Mouse (Mus musculus) midbrain, embryonic 15.5 days (tissue): Measurements from ENCODE around the gene Csmd2. TPM values are rescaled to one million over a fixed set of nuclear protein-coding genes. Genes with fewer than 3 reads are reported as not detected.

Experiments
- ATAC-seq: fragments of 200-750 bp; cut with Nextera tagmentation; replicated peaks from 2 replicates; pipeline ENCODE4 v1.8.0; 2017; ENCODE audit warnings: moderate TSS enrichment
- H3K27ac ChIP-seq: fragments of 300-500 bp; sonication (generic); 2 replicates; pipeline ENCODE4 v1.5.1; 2015; ENCODE audit warnings: mild to moderate bottlenecking, inconsistent platforms
- H3K27me3 ChIP-seq: fragments of 300-500 bp; sonication (generic); replicated peaks from 2 replicates; pipeline ENCODE4 v1.6.1; 2015; ENCODE audit warnings: inconsistent platforms
- H3K36me3 ChIP-seq: fragments of 300-500 bp; sonication (generic); replicated peaks from 2 replicates; pipeline ENCODE4 v1.6.1; 2015; ENCODE audit warnings: inconsistent platforms
- H3K4me1 ChIP-seq: fragments of 300-500 bp; sonication (generic); 2 replicates; pipeline ENCODE4 v1.6.1; 2015; ENCODE audit warnings: inconsistent platforms
- H3K4me2 ChIP-seq: fragments of 300-500 bp; sonication (generic); 2 replicates; pipeline ENCODE4 v1.6.1; 2015; ENCODE audit warnings: inconsistent platforms, mild to moderate bottlenecking, moderate library complexity
- H3K4me3 ChIP-seq: fragments of 300-500 bp; sonication (generic); 2 replicates; pipeline ENCODE4 v1.5.1; 2015; ENCODE audit warnings: mild to moderate bottlenecking, inconsistent platforms
- H3K9ac ChIP-seq: fragments of 300-500 bp; sonication (generic); 2 replicates; pipeline ENCODE4 v1.6.1; 2015; ENCODE audit warnings: mild to moderate bottlenecking, inconsistent platforms
- H3K9me3 ChIP-seq: fragments of 300-500 bp; sonication (generic); 2 replicates; pipeline ENCODE4 v1.6.1; 2016; ENCODE audit warnings: inconsistent platforms
- WGBS: fragments of 180-500 bp; shearing (Covaris S2); methylation state at CpG from one replicate; pipeline ENCODE4 v1.1.7; 2015; ENCODE audit warnings: mixed read lengths; 5-methylcytosine and 5-hydroxymethylcytosine counted together
- polyA plus RNA-seq: library from polyadenylated mRNA; unstranded; fragments of >200 nt; fragmentation: Nextera tagmentation; extraction: Ambion mirVana; gene quantifications from 2 replicates; pipeline ENCODE4 v1.2.1, GENCODE M21; 2015

Csmd2 gene
- 13.9 and 15.1 TPM in 2 replicates for polyA plus RNA-seq

- WGBS: under 1% methylated on average over 52 of the region's 65 CpGs
These were observed at the start of gene Csmd2 for GRCm38 (mm10) chr4:127987784-127988455. TSS of gene Csmd2 (plus strand) at chr4:127987857.

GRCm38 (mm10) chr4:127947696-127948095, 40.0 kb upstream of the Csmd2 start:
- ATAC-seq: no peak
- Histone ChIP-seq H3K4me1 (peaks cover 3% of the 10 kb centered on the region; the same call in 1 of the 2 replicates), H3K27ac (no peak overlapping the region), H3K9ac (no peak overlapping the region), H3K27me3 (no peaks in the 10 kb centered on the region), H3K36me3 (no peaks in the 10 kb centered on the region), H3K9me3 (no peaks in the 10 kb centered on the region), H3K4me2 (no peak overlapping the region), H3K4me3 (no peak overlapping the region)
- 78% methylated on average over 2 of the region's 2 CpGs for WGBS

More at GRCm38 (mm10) chr4:127987784-127988455, at the start of gene Csmd2:
- ATAC-seq: peak; percentile 22
- Histone ChIP-seq H3K4me3 (peak within 1 kb of the TSS; percentile 87), H3K9me3 (no peaks in the 10 kb centered on the region), H3K27me3 (0 out of 2 replicates have a peak, but pooled peaks cover 3% of the 10 kb centered on the region), H3K36me3 (no peaks in the 10 kb centered on the region), H3K27ac (peak within 1 kb of the TSS; percentile 86), H3K4me1 (peaks cover 46% of the 10 kb centered on the region), H3K4me2 (peak within 1 kb of the TSS; percentile 77), H3K9ac (peak within 1 kb of the TSS; percentile 74)

GRCm38 (mm10) chr4:127953006-127953710, 34.5 kb upstream of the Csmd2 start:
- peaks cover 9% of the 10 kb centered on the region; the same call in 1 of the 2 replicates for H3K4me1 ChIP-seq
- H3K4me2 ChIP-seq: no peak overlapping the region
- no peak for ATAC-seq
- H3K9me3 ChIP-seq: no peaks in the 10 kb centered on the region
- H3K4me3 ChIP-seq: no peak overlapping the region
- H3K27me3 ChIP-seq: no peaks in the 10 kb centered on the region
- no peaks in the 10 kb centered on the region for H3K36me3 ChIP-seq
- 0 out of 2 replicates have a peak overlapping the region, but pooled peaks have one; percentile 1 for H3K27ac ChIP-seq
- WGBS: 39% methylated on average over 10 of the region's 10 CpGs
- H3K9ac ChIP-seq: no peak overlapping the region

GRCm38 (mm10) chr4:127969101-127969500, 18.6 kb upstream of the Csmd2 start:
- no peaks in the 10 kb centered on the region for H3K36me3 ChIP-seq
- H3K27ac ChIP-seq: no peak overlapping the region
- WGBS: 21% methylated on average over 7 of the region's 7 CpGs
- H3K27me3 ChIP-seq: peaks cover 20% of the 10 kb centered on the region
- H3K4me2 ChIP-seq: no peak overlapping the region
- no peaks in the 10 kb centered on the region for H3K9me3 ChIP-seq
- H3K4me1 ChIP-seq: peaks cover 15% of the 10 kb centered on the region; the same call in 1 of the 2 replicates
- no peak overlapping the region for H3K4me3 ChIP-seq
- ATAC-seq: no peak
- H3K9ac ChIP-seq: no peak overlapping the region

GRCm38 (mm10) chr4:127970018-127970421, 17.6 kb upstream of the Csmd2 start:
- WGBS: 9% methylated on average over 7 of the region's 7 CpGs
- H3K36me3 ChIP-seq: no peaks in the 10 kb centered on the region
- no peak overlapping the region for H3K27ac ChIP-seq
- H3K4me3 ChIP-seq: no peak overlapping the region
- ATAC-seq: no peak
- peaks cover 15% of the 10 kb centered on the region; the same call in 1 of the 2 replicates for H3K4me1 ChIP-seq
- no peak overlapping the region for H3K4me2 ChIP-seq
- H3K9ac ChIP-seq: no peak overlapping the region
- peaks cover 20% of the 10 kb centered on the region for H3K27me3 ChIP-seq
- no peaks in the 10 kb centered on the region for H3K9me3 ChIP-seq

- ATAC-seq: 0 out of 2 replicates have a peak, but pooled peaks have one; percentile 27
- H3K4me2 ChIP-seq: peak within 1 kb of the TSS; percentile 22; the same call in 1 of the 2 replicates
- WGBS: 6% methylated on average over 39 of the region's 39 CpGs
- H3K4me1 ChIP-seq: peaks cover 15% of the 10 kb centered on the region; the same call in 1 of the 2 replicates
- H3K27ac ChIP-seq: no peak within 1 kb of the TSS
- H3K9ac ChIP-seq: no peak within 1 kb of the TSS
- no peaks in the 10 kb centered on the region for H3K9me3 ChIP-seq
- H3K4me3 ChIP-seq: no peak within 1 kb of the TSS
- H3K27me3 ChIP-seq: peaks cover 20% of the 10 kb centered on the region
- no peaks in the 10 kb centered on the region for H3K36me3 ChIP-seq
These were observed 16.5 kb upstream of the Csmd2 start, which contains the start of gene CK137956 for GRCm38 (mm10) chr4:127970901-127971868. TSS of gene CK137956 (minus strand) at chr4:127970951.

DNA sequence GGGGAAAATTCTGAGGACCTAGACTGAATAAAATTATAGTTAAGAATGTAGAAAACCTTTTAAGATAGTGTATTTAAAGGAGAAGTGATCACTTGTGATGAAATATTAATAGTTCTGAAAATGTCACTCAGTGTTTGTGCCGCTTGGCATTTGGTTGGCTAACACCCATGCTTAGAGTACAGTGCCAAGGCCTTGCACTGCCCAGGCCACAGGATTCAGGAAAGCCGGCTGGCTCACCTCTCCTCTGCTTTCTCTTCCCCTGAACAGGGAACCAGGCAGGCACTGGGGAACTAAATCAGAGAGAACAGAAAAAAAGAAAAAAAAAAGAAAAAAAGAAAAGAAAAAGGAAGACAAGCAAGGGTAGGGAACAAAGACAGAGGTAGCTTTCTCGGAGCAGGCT, 14.7 kb upstream of the Csmd2 start:
- no peaks in the 10 kb centered on the region for H3K36me3 ChIP-seq
- H3K4me2 ChIP-seq: no peak overlapping the region
- no peak overlapping the region for H3K4me3 ChIP-seq
- ATAC-seq: no peak
- H3K4me1 ChIP-seq: peaks cover 15% of the 10 kb centered on the region; the same call in 1 of the 2 replicates
- peaks cover 20% of the 10 kb centered on the region for H3K27me3 ChIP-seq
- no peaks in the 10 kb centered on the region for H3K9me3 ChIP-seq
- WGBS: 78% methylated on average over 3 of the region's 3 CpGs
- H3K9ac ChIP-seq: no peak overlapping the region
- H3K27ac ChIP-seq: no peak overlapping the region

- Histone ChIP-seq H3K27me3 (no peaks in the 10 kb centered on the region), H3K9ac (no peak overlapping the region), H3K9me3 (no peaks in the 10 kb centered on the region), H3K4me3 (no peak overlapping the region), H3K4me1 (peaks cover 8% of the 10 kb centered on the region), H3K27ac (no peak overlapping the region), H3K4me2 (no peak overlapping the region), H3K36me3 (no peaks in the 10 kb centered on the region)
- WGBS: 46% methylated on average over 6 of the region's 6 CpGs
- ATAC-seq: no peak
These were observed 6.5 kb upstream of the Csmd2 start for GRCm38 (mm10) chr4:127981125-127981524.

DNA sequence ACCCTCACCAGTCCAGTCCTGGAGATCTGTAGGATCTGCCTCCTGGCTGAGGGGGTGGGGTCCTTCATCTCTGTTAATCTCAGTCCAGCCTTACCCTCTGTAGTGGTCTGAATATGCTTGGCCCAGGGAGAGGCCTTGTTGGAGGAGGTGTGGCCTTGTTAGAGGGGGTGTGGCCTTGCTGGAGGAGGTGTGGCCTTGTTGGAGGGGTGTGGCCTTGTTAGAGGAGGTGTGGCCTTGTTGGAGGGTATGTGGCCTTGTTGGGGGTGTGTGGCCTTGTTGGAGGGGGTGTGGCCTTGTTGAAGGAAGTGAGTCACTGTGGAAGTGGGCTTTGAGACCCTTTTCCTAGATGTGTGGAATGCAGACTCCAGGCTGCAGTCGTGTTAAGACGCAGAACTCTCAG, 3.2 kb upstream of the Csmd2 start:
- WGBS: 92% methylated on average over 2 of the region's 2 CpGs
- H3K4me1 ChIP-seq: peaks cover 28% of the 10 kb centered on the region
- no peaks in the 10 kb centered on the region for H3K9me3 ChIP-seq
- 0 out of 2 replicates have a peak, but pooled peaks cover 3% of the 10 kb centered on the region for H3K27me3 ChIP-seq
- no peak overlapping the region for H3K9ac ChIP-seq
- no peak for ATAC-seq
- H3K27ac ChIP-seq: no peak overlapping the region
- H3K36me3 ChIP-seq: no peaks in the 10 kb centered on the region
- no peak overlapping the region for H3K4me2 ChIP-seq
- H3K4me3 ChIP-seq: no peak overlapping the region

GRCm38 (mm10) chr4:127985874-127986273, 1.8 kb upstream of the Csmd2 start:
- H3K4me2 ChIP-seq: peak overlapping the region; percentile 77
- H3K9ac ChIP-seq: peak overlapping the region; percentile 74; the same call in 1 of the 2 replicates
- WGBS: 11% methylated on average over 10 of the region's 10 CpGs
- H3K4me3 ChIP-seq: peak overlapping the region; percentile 87
- 0 out of 2 replicates have a peak, but pooled peaks cover 3% of the 10 kb centered on the region for H3K27me3 ChIP-seq
- ATAC-seq: peak; percentile 61
- no peaks in the 10 kb centered on the region for H3K36me3 ChIP-seq
- H3K9me3 ChIP-seq: no peaks in the 10 kb centered on the region
- H3K4me1 ChIP-seq: peaks cover 42% of the 10 kb centered on the region
- peak overlapping the region; percentile 86 for H3K27ac ChIP-seq

DNA sequence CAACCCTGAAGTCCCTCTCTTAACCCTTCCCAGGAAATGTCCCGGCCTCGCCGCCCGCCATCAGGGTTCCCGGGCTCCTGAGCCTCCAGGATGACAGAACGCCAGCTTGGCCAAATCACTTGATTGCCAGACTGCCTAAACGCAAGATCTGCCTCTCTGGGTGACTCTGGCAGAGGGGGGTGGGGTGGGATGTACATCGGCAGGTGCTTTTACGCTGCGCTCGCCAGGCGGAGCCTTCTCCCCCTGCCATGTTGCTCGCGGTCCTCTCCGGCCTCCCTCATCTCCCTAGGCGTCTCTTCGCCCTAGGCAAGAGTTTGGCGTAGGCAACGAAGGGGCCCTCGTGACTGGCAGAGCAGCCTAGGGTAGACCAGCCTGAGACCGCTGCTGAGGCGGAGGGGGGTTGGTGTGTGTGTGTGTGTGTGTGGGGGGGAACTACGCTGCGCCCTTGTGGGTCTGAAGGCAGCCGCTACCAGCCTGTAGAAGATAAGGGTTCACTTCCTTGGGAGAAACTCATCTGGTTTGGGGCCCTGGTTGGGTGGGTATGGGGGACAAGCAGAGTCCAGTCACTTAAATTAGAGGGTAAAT, 1.1 kb upstream of the Csmd2 start:
- WGBS: under 1% methylated on average over 25 of the region's 25 CpGs
- Histone ChIP-seq H3K27me3 (0 out of 2 replicates have a peak, but pooled peaks cover 3% of the 10 kb centered on the region), H3K4me2 (peak overlapping the region; percentile 77), H3K4me3 (peak overlapping the region; percentile 87), H3K9ac (peak overlapping the region; percentile 74), H3K27ac (peak overlapping the region; percentile 86), H3K4me1 (peaks cover 44% of the 10 kb centered on the region), H3K36me3 (no peaks in the 10 kb centered on the region), H3K9me3 (no peaks in the 10 kb centered on the region)
- ATAC-seq: peak; percentile 35; the same call in 1 of the 2 replicates
